Mouse (Mus musculus) hindbrain, embryonic 13.5 days (tissue): ENCODE measurements around the gene Wbp1l. TPM values are rescaled to one million over a fixed set of nuclear protein-coding genes. Genes with fewer than 3 reads are reported as not detected.
"Not testable (repeated sequence)": the region's sequence is repeated elsewhere in the genome, so short reads cannot be mapped to it uniquely, and the experiment has no call there.

ENCODE experiments used
- ATAC-seq: fragments of 200-750 bp; cut with Nextera tagmentation; 2 replicates; pipeline ENCODE4 v1.8.0; 2017; ENCODE audit warnings: moderate TSS enrichment; ENCODE audit not compliant: low FRiP score
- H3K27ac ChIP-seq: fragments of 300-500 bp; sonication (generic); 2 replicates; pipeline ENCODE4 v1.5.1; 2015; ENCODE audit warnings: inconsistent platforms, mild to moderate bottlenecking, moderate library complexity
- H3K27me3 ChIP-seq: fragments of 300-500 bp; sonication (generic); 2 replicates; pipeline ENCODE4 v1.6.1; 2015; ENCODE audit warnings: mild to moderate bottlenecking, inconsistent platforms
- H3K36me3 ChIP-seq: fragments of 300-500 bp; sonication (generic); 2 replicates; pipeline ENCODE4 v1.6.1; 2015; ENCODE audit warnings: mild to moderate bottlenecking, inconsistent platforms
- H3K4me1 ChIP-seq: fragments of 300-500 bp; sonication (generic); replicated peaks from 2 replicates; pipeline ENCODE4 v1.6.1; 2015; ENCODE audit warnings: inconsistent platforms
- H3K4me2 ChIP-seq: fragments of 300-500 bp; sonication (generic); 2 replicates; pipeline ENCODE4 v1.6.1; 2015; ENCODE audit warnings: inconsistent platforms, mild to moderate bottlenecking, moderate library complexity
- H3K4me3 ChIP-seq: fragments of 300-500 bp; sonication (generic); 2 replicates; pipeline ENCODE4 v1.5.1; 2015; ENCODE audit warnings: mild to moderate bottlenecking, inconsistent platforms
- H3K9ac ChIP-seq: fragments of 300-500 bp; sonication (generic); 2 replicates; pipeline ENCODE4 v1.6.1; 2015; ENCODE audit warnings: mild to moderate bottlenecking, inconsistent platforms
- H3K9me3 ChIP-seq: fragments of 300-500 bp; sonication (generic); 2 replicates; pipeline ENCODE4 v1.6.1; 2016; ENCODE audit warnings: inconsistent platforms
- WGBS: fragments of 180-500 bp; shearing (Covaris S2); methylation state at CpG from one replicate; pipeline ENCODE4 v1.1.7; 2015; 5-methylcytosine and 5-hydroxymethylcytosine counted together
- polyA plus RNA-seq: library from polyadenylated mRNA; unstranded; fragments of >200 nt; fragmentation: Nextera tagmentation; extraction: Ambion mirVana; gene quantifications from 2 replicates; pipeline ENCODE4 v1.2.1, GENCODE M21; 2015

Wbp1l gene
- 42.2 and 44.5 TPM in 2 replicates for polyA plus RNA-seq

- WGBS: under 1% methylated on average over 22 of the region's 22 CpGs
- H3K36me3 ChIP-seq: peaks cover 36% of the 10 kb centered on the region
Observed at GRCm38 (mm10) chr19:46598720-46599252, at the start of gene Wbp1l. Gene Wbp1l (plus strand): TSS chr19:46599084.

GRCm38 (mm10) chr19:46550385-46550784, 48.5 kb upstream of the Wbp1l start:
- ATAC-seq: no peak; the same call in 1 of the 2 replicates
- no peak overlapping the region for H3K27ac ChIP-seq
- no peak overlapping the region for H3K4me2 ChIP-seq
- peaks cover 27% of the 10 kb centered on the region for H3K4me1 ChIP-seq
- no peaks in the 10 kb centered on the region for H3K9me3 ChIP-seq
- peaks cover 71% of the 10 kb centered on the region for H3K36me3 ChIP-seq
- no peak overlapping the region for H3K4me3 ChIP-seq
- 95% methylated on average over 4 of the region's 4 CpGs for WGBS
- H3K9ac ChIP-seq: no peak overlapping the region
- no peaks in the 10 kb centered on the region for H3K27me3 ChIP-seq

More at GRCm38 (mm10) chr19:46598720-46599252, at the start of gene Wbp1l:
- Histone ChIP-seq H3K4me1 (peaks cover 38% of the 10 kb centered on the region), H3K9ac (peak within 1 kb of the TSS; percentile 91), H3K27me3 (no peaks in the 10 kb centered on the region), H3K27ac (peak within 1 kb of the TSS; percentile 80), H3K4me3 (peak within 1 kb of the TSS; percentile 91), H3K4me2 (peak within 1 kb of the TSS; percentile 93), H3K9me3 (no peaks in the 10 kb centered on the region)
- peak; percentile 99 for ATAC-seq

- Histone ChIP-seq H3K36me3 (peaks cover 80% of the 10 kb centered on the region), H3K27me3 (no peaks in the 10 kb centered on the region), H3K4me2 (no peak overlapping the region), H3K9ac (no peak overlapping the region), H3K27ac (no peak overlapping the region), H3K4me3 (no peak overlapping the region), H3K9me3 (no peaks in the 10 kb centered on the region), H3K4me1 (peaks cover 24% of the 10 kb centered on the region)
- 89% methylated on average over 3 of the region's 4 CpGs for WGBS
- no peak for ATAC-seq
Observed at GRCm38 (mm10) chr19:46552496-46552895, 46.4 kb upstream of the Wbp1l start.

GRCm38 (mm10) chr19:46553541-46553955, 45.3 kb upstream of the Wbp1l start:
- WGBS: 56% methylated on average over 11 of the region's 11 CpGs
- no peak overlapping the region for H3K4me3 ChIP-seq
- H3K4me1 ChIP-seq: peaks cover 14% of the 10 kb centered on the region
- peaks cover 80% of the 10 kb centered on the region for H3K36me3 ChIP-seq
- no peak for ATAC-seq
- no peak overlapping the region for H3K9ac ChIP-seq
- H3K27me3 ChIP-seq: no peaks in the 10 kb centered on the region
- peak overlapping the region; percentile 72 for H3K27ac ChIP-seq
- H3K9me3 ChIP-seq: no peaks in the 10 kb centered on the region
- no peak overlapping the region for H3K4me2 ChIP-seq

- no peak overlapping the region for H3K27ac ChIP-seq
- no peaks in the 10 kb centered on the region for H3K9me3 ChIP-seq
- H3K4me3 ChIP-seq: no peak overlapping the region
- no peak overlapping the region for H3K9ac ChIP-seq
- peaks cover 52% of the 10 kb centered on the region for H3K36me3 ChIP-seq
- H3K4me1 ChIP-seq: peaks cover 15% of the 10 kb centered on the region
- WGBS: 78% methylated on average over 8 of the region's 8 CpGs
- no peak for ATAC-seq
- no peaks in the 10 kb centered on the region for H3K27me3 ChIP-seq
- no peak overlapping the region for H3K4me2 ChIP-seq
Observed at GRCm38 (mm10) chr19:46558009-46558408, 40.9 kb upstream of the Wbp1l start.

GRCm38 (mm10) chr19:46558631-46559030, 40.3 kb upstream of the Wbp1l start:
- H3K9me3 ChIP-seq: no peaks in the 10 kb centered on the region
- H3K27ac ChIP-seq: no peak overlapping the region
- no peak for ATAC-seq
- H3K27me3 ChIP-seq: no peaks in the 10 kb centered on the region
- peaks cover 49% of the 10 kb centered on the region for H3K36me3 ChIP-seq
- H3K9ac ChIP-seq: no peak overlapping the region
- no peak overlapping the region for H3K4me2 ChIP-seq
- peaks cover 9% of the 10 kb centered on the region for H3K4me1 ChIP-seq
- 66% methylated on average over 12 of the region's 12 CpGs for WGBS
- no peak overlapping the region for H3K4me3 ChIP-seq

GRCm38 (mm10) chr19:46562132-46562531, 36.8 kb upstream of the Wbp1l start:
- no peak for ATAC-seq
- Histone ChIP-seq H3K9ac (no peak overlapping the region), H3K36me3 (peaks cover 20% of the 10 kb centered on the region), H3K27ac (peak overlapping the region; percentile 59; the same call in 1 of the 2 replicates), H3K27me3 (no peaks in the 10 kb centered on the region), H3K4me1 (peaks cover 7% of the 10 kb centered on the region; the same call in 1 of the 2 replicates), H3K9me3 (no peaks in the 10 kb centered on the region), H3K4me3 (no peak overlapping the region), H3K4me2 (no peak overlapping the region)
- WGBS: 34% methylated on average over 1 of the region's 1 CpGs

- WGBS: 93% methylated on average over 14 of the region's 14 CpGs
- H3K4me3 ChIP-seq: no peak overlapping the region
- no peak for ATAC-seq
- H3K27me3 ChIP-seq: no peaks in the 10 kb centered on the region
- no peak overlapping the region for H3K9ac ChIP-seq
- H3K27ac ChIP-seq: peak overlapping the region; percentile 59; the same call in 1 of the 2 replicates
- peaks cover 19% of the 10 kb centered on the region for H3K36me3 ChIP-seq
- no peaks in the 10 kb centered on the region for H3K9me3 ChIP-seq
- peaks cover 7% of the 10 kb centered on the region; the same call in 1 of the 2 replicates for H3K4me1 ChIP-seq
- H3K4me2 ChIP-seq: no peak overlapping the region
Observed at GRCm38 (mm10) chr19:46562581-46563515, 36.0 kb upstream of the Wbp1l start.

GRCm38 (mm10) chr19:46563603-46564002, 35.3 kb upstream of the Wbp1l start:
- peaks cover 7% of the 10 kb centered on the region; the same call in 1 of the 2 replicates for H3K4me1 ChIP-seq
- no peak overlapping the region for H3K4me2 ChIP-seq
- no peak overlapping the region for H3K9ac ChIP-seq
- H3K9me3 ChIP-seq: no peaks in the 10 kb centered on the region
- no peak overlapping the region for H3K4me3 ChIP-seq
- H3K27ac ChIP-seq: no peak overlapping the region
- 84% methylated on average over 4 of the region's 4 CpGs for WGBS
- H3K36me3 ChIP-seq: peaks cover 14% of the 10 kb centered on the region
- no peaks in the 10 kb centered on the region for H3K27me3 ChIP-seq
- ATAC-seq: no peak

- Histone ChIP-seq H3K36me3 (peaks cover 14% of the 10 kb centered on the region), H3K27ac (no peak overlapping the region), H3K4me2 (no peak overlapping the region), H3K4me3 (no peak overlapping the region), H3K9me3 (no peaks in the 10 kb centered on the region), H3K9ac (no peak overlapping the region; the same call in 1 of the 2 replicates), H3K4me1 (peaks cover 7% of the 10 kb centered on the region; the same call in 1 of the 2 replicates), H3K27me3 (no peaks in the 10 kb centered on the region)
- 72% methylated on average over 14 of the region's 14 CpGs for WGBS
- no peak for ATAC-seq
Observed at GRCm38 (mm10) chr19:46564043-46564462, 34.8 kb upstream of the Wbp1l start.

- ATAC-seq, H3K27me3 ChIP-seq, H3K9me3 ChIP-seq, H3K36me3 ChIP-seq: not testable (repeated sequence)
- 76% methylated on average over 3 of the region's 3 CpGs for WGBS
- Histone ChIP-seq H3K4me2 (peak overlapping the region; percentile 71), H3K27ac (0 out of 2 replicates have a peak overlapping the region, but pooled peaks have one; percentile 90), H3K9ac (peak overlapping the region; percentile 89; the same call in 1 of the 2 replicates), H3K4me3 (peak overlapping the region; percentile 79), H3K4me1 (peaks cover 36% of the 10 kb centered on the region)
Observed at GRCm38 (mm10) chr19:46571211-46571877, 27.5 kb upstream of the Wbp1l start.

GRCm38 (mm10) chr19:46571878-46572244, 27.0 kb upstream of the Wbp1l start:
- Histone ChIP-seq H3K27me3 (no peaks in the 10 kb centered on the region), H3K4me2 (peak overlapping the region; percentile 71), H3K9ac (peak overlapping the region; percentile 89), H3K9me3 (no peaks in the 10 kb centered on the region), H3K36me3 (peaks cover 7% of the 10 kb centered on the region), H3K4me1 (peaks cover 36% of the 10 kb centered on the region), H3K4me3 (peak overlapping the region; percentile 79), H3K27ac (peak overlapping the region; percentile 90; the same call in 1 of the 2 replicates)
- ATAC-seq: no peak
- WGBS: 15% methylated on average over 10 of the region's 10 CpGs
